Mouse (Mus musculus) urinary bladder, postnatal 25 days (tissue): ENCODE measurements at regions not wholly inside any gene's neighbourhood (a gene's known extent, or its start where the extent isn't known, plus 50 kb on each side); places are given as distances from the start of the nearest gene placed in this dataset.

ENCODE experiments used
- DNase-seq: peaks from one replicate; pipeline ENCODE4 v3.0.0; 2022; ENCODE audit warnings: low spot score

DNA sequence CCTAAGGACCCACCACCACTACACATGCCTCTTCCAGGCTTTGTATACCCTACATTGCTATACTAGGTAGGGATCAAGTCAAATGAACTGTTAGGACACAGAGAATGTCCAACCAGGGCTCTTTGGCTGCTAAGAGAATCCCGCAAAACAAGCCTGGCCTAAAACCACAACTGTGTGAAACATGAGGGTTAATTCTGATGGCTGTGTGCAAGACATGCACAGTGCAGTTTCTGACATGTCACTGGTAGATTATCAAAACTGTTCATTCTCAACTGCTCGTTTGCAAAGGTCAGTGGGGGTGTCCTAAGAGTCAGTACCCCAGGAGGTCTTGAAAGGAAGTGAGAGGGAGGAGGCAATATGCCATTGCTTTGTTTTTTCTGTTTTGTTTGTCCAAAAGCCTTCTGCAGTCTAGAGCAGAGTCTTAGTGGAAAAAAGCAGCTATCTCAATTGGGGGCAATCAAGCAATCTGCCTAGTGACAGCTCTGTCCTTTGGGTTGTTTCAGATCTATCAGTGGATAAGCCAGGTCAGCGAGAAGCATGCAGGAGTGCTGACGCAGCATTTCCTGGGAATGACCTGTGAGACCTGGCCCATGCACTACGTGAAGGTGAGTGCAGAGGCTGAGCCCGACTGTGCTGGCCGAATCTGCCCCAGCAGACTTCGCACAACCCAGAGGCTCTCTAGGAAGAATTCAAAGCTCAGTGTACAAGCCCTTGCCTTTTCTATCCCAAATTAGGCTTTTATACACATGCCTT is 151.3 kb upstream of the 4933402D24Rik start:
- no peak for DNase-seq

DNA sequence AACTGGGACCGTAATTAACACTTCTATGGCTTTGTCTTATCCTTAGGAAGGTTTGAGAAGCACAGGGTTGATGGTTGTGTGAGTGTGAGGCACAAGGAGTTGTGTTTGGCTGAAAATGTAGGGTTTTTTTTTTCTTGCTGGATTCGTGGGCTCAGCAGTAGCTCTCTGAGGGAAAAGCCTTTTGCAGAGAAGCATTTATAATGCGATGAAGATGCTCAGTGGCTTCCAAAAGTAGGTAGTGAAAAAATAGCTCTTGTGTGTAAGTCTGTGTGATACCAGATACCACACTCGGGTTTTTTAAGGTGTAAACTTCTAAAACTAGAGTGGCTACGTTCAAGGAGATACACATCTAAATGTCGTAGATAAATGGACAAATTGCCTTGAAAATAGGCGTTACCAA is 149.1 kb upstream of the 4933402D24Rik start:
- DNase-seq = no peak

DNA sequence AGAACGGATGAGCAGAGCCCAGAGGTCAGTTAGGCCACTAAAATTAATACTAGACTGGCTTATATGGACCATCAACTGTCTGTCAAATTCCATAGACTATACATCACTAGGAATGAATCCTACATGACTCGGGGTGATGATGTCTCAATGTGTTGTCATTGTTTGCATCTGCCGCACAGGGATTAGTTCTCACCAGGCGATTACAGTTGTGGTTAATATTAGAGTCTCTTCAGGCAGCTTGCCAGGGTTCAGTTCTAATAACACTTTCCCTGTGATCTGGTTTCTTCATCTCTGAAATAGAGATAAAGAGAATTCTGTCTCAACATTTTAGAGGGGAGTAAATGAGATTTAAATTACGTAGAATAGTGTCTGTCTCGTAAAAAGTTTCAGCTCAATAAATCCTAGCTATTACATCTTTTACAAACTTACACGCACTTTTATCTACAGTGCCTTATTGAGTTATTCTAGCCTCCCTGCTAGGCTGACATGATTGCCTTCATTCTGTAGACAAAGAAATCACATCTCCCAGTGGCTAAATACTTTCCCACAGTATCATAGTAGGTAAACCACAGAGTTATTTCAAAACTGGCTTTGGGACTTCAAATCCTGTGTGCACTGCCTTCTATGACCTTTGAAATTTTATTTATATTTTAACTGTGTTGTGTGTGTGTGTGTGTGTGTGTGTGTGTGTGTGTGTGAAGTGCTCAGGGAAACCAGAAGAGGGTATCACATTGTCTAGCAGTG is 148.0 kb upstream of the 4933402D24Rik start:
- no peak for DNase-seq

DNA sequence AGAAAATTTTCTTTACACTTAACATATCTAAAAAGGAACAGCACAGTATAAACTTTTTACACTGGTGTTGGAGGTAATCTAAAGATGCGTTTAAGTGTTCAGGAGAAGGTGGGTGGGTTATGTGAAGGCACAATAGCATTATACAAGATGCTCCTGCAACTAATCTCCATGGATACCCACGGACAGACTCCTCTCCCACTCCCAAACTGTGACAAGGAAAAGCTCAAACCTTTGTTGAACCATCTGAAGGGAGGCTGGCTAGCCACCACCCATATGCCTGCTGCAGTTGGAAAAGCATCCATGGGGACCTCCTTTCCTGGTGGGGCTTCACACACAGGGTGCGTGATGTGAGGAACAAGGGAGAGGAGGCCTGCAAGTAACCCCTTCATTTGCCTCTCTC is 141.7 kb upstream of the 4933402D24Rik start:
- DNase-seq = no peak

DNA sequence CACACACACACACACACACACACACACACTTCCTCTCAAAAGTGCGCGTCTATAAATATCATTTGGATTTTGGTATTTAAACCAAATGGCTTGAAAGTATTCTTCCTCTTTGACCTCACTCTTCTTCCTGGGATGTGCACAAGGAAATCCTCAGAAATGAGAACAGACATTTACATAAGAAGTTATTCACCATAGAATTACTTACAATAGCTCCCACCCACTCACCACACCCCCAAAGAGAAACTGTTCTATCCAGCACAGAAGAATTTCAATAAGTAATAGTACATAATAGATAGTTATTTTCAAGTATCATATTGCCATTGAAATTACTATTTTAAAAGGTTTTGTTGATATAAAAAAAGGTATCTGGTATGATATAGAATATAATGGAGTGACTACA is 140.1 kb upstream of the 4933402D24Rik start:
- DNase-seq = no peak

DNA sequence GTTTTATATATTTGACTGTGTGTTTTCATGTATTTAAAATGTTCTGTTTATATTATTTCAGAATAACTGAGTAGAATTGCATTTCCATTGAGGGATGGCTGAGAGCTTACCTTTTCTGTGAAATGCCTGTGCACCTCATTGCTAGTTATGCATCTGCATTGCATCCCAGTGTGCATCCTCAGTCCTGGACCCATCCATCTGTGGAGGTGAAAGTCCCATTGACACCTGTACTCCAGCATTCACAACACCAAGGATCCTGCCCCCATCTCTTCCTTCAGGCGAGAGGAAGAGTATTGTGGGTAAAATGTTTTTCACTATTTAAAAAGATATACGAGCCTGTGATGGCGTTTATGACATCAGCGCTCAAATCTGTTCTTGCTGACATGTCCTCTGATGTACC is 134.6 kb upstream of the 4933402D24Rik start:
- DNase-seq = no peak

DNA sequence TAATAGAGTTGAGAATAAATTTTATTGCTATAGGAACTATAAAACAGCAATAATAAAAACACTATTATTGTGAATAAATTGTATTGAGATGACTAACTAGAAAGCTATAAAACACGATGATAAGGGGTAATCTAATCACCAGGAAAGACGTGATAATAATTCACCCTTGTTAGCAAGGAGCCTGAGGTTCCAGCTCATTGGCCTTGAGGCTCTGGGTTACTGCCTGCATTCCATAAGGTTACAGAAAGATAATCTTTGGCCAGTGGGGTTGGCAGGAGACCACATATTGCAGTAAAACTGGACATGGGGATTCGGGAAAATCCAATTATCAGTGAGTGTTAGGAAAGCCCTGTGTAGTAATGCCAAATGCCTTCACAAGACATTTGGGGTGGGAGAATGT is 134.1 kb upstream of the 4933402D24Rik start:
- DNase-seq = peak; percentile 21

DNA sequence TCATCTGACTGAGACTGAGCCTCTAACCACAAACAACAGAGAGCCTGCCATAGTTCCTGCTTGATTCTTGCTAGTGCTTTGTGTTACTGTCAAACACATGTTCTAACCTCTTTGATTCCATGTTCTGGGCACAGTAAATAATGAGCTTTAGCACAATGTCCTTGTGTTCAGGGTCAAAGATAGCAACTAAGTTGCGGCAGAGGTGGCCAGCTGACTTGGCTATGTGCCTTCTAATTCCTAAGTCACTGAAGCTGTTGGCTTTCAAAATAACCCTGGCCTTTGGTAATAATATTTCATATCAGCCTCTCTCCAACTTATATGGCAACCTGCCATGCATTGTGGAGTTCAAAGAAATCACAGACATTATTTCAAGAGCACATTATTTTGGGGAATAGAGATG is 133.3 kb upstream of the 4933402D24Rik start:
- no peak for DNase-seq

DNA sequence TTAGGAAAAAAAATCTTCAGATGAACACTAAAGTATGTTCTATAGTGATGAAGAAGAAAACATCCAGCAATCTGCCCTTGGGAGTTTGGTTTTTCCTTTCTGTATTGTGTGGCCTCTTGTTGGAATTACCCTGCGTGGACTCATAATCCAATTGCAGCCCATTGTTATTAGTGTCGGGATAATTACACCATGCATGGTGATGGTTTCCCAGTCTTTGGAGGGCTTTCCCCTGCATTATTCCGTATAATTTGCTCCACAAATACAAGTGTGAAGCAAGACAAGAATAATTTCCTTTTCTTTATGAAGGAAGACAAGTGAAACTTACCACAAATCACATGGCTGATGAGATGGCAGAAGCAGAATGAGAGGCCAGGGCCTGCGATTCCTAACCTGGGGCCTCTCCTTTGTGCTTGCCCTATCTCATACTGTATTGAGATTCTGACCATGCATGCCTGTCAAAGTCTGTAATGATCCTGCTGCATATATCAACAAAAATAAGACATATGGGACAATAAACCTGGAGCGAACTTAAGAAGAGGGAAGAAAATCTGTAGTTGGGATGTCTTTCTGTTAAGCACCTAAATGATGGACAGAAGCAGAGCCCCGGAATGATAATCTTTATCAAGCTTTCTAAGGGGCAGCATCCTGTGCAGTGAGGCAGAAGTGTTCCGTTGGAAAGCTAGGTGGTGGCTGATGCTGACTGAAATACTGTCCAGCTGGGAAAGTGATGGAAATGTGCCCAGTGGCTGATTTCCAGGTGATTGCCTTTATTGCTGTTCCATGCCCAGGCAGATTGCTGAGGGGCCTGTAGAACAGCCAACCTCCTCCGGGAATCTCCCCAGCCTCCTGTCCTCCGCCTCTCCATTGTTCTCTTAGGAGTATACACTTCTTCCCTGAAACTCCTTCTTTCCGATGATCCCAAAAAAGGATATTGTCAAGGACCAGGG is 130.8 kb upstream of the 4933402D24Rik start:
- DNase-seq = no peak

DNA sequence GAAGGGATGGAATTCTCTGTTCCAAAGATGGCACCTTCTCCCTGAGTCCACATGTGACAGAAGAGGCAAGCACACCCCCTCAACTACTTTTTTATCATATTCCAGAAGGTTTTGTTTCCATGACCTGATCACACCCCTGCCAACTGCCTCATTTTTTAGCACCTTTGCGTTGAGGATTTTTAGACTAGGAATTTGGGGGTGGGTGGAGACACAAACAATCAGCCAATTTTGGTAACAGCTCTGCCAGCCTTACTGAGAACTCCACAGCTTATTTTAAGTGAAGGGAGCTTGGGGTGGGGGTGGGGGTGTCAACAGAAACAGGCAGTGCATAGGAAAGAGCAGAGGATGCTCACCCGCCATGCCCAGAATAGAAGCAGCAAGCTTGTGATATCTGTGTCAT is 129.7 kb upstream of the 4933402D24Rik start:
- no peak for DNase-seq

DNA sequence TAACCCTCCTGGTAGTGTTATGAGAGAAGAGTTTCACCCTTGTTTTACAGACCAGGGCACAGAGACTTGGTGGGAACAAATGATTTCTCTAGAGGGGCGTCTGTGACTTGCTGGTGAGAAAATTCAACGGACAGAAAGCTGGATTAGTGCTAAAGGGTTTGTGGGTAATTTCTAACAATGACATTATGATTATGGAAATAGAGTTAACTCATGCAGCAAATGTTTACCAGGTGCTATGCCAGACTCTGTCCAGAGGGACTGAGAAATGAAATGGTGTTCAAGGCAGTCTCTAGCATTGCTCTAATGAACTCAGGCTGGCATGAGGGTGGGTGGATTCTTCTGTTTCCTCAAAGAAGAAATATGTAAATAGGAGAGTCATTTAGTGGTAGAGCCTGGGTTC is 128.5 kb upstream of the 4933402D24Rik start:
- no peak for DNase-seq

DNA sequence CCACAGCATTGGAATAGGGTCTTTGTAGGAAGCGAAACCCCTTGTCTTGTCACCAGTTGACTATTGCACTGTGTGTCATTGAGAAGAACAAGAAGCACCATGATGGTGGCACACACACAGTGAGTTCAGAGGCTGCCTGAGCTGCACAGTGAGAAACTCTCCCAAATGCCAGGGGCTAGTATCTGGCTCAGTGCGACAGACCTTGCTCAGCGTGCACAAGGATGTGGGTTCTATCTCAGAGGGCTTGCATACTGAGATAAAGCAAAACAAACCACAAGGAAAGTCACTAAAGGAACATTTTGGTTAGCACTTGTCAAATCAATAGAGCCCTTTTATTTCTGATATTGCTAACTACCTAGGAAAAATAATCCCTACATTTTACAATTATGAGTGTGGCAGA is 110.5 kb upstream of the 4933402D24Rik start:
- no peak for DNase-seq

DNA sequence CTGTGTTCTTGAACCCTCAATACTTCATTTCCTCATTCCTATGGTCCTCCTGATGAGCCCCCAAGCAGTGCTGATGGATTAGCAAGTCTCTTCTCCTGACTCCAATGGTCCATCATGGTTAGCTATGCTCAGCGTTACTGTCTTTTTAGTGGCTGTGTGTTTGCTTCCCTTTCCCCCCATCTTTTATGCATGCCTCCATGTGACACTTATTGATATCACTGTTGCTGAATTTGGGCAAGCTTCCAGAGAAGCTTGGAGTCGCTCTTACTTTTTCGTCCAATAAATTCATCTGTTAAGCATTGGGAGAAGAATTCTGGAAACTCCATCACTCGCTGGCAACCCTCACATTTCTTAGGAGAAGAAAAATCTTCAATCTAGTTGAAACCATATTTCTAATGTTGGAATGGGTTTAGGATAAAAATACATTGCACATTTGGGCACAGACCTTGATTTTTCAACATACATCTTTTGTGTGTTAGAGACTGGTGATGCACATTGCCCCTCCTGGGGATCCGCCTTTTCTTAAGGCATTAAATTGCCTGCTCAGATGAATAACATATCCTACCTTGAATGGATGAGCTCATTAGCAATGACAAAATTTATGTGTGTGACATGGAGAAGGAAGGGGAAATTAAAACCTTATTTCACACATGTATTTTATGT is 107.7 kb upstream of the 4933402D24Rik start:
- DNase-seq = no peak

DNA sequence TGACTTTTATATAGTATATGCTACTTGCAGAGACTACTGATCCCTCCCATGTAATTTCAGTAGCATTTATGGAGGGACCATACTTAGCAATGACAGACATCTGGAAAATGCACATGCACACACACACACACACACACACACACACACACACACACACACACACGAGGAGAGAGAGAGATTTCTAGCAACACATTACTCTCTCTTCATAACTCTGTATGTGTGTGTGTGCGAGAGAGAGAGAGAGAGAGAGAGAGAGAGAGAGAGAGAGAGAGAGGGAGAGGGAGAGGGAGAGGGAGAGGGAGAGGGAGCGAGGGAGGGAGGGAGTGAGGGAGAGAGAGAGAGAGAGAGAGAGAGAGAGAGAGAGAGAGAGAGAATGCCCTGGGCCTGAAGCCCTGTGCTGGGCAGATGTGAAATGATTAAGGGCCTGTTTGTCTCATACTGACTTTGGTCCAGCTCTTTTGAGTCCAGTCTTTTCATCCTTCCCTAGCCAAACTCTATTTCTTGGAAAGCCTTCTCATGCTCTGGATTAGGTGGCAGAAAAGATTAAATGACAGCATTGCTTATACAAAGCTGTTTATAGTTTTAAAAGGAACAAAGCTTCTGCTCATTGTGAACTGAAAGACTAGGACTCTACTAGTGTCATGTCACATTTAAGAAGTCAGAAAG is 106.4 kb upstream of the 4933402D24Rik start:
- DNase-seq = no peak

DNA sequence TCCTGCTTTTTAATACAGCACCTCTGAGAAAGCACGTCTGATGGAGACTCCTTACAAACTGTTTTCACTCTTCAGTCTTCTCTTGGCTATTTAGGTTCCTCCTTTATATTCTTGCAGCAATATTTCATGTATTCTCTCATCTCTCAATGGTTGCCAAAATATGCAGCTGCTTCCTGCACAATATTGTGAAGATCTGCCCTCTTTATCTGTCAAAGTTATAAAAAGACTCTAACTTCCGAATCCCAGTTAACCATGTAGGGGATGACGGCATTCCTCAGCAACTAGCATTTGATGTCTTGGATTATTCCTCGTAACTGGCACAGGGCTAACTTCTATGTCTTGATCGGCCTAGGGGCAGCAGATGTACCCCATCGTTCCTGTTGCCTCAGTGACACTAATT is 102.8 kb upstream of the 4933402D24Rik start:
- DNase-seq = no peak

DNA sequence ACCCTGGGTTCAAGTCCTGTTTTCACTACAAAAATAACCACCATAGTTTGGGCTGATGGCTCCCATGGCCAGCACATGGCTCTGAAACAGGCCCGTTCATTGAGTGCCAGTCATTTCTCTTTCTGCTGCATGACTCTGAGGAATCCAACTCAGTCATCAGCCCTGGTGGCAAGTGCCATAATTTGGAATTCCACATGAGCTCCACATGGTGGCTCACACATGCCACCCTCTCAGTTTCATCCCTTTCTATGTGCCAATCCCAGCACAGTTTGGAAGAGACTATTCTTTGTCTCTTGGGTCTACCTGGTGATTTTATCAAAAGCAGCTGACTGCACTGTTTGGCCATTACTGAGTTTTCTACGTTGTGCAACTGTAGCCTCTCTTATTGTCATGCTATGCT is 100.3 kb upstream of the 4933402D24Rik start:
- DNase-seq = no peak

DNA sequence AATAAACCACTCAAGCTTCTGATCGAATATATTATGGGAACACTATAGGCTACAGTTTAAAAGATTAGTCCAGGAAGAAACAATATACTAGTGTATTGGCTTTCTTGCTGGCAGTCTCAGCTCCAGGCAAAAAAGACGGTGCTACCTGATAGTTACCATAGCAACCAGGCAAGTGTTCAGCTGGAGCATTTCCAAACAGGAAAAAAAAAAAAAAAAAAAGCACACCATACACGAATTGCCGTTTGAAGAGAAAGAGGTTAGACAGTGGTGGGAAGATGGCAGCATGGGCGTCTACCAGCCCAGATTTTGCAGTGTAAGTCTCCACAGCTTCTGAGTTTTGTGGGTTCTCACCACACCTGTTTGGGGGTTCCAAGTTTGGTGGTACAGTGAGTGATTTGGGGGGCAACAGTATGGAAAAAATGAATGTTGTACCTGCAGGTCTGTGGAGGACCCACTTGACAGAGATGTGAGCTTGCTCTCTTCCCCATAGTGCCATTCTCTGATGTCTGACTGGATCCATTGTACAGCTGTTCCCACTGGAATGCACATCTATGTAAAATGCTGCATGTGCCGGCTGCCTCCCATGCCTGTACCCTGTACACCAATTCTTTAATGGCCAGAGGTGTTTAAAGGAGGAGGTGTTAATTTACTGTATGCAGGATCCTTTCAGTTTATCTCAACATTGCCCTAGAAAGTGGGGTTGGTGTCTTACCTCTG is 89.0 kb upstream of the 4933402D24Rik start:
- DNase-seq = no peak

DNA sequence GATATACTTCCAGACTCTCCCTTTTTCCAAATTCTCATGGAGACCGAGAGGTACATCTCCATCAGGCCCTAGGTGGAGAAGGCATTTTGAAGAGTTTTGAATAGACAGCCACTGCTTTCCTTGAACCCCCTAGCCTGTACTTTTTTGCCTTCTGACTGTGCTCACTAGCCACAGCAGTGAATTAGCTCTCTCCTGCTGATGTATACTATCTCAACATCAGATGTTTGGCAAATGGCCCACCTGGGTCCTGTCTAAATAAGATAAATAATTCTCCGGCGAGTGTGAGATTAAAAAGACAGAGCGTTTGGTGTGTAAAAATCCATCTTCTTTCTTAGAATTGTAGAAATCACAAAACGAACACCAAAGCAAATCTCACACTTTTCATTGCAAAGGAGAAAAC is 88.4 kb upstream of the 4933402D24Rik start:
- DNase-seq = no peak

DNA sequence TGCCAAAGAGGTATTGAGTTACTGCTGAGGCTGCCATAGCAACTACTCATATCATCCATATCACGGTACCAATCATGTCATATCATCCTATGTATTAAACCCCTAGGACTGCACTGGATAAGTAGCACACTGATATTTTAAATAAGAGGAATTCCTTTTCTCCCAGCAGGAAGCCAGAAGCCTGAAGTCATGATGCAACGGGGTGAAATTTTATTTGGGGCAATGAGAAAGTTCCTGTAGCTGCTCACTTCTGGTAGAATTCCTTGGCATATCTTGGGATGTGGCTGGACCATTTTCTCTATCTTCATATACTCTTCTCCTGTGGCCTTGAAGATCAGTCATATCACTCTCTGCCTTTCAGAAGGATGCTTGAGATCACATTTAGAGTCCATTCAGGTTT is 87.3 kb upstream of the 4933402D24Rik start:
- DNase-seq = no peak

DNA sequence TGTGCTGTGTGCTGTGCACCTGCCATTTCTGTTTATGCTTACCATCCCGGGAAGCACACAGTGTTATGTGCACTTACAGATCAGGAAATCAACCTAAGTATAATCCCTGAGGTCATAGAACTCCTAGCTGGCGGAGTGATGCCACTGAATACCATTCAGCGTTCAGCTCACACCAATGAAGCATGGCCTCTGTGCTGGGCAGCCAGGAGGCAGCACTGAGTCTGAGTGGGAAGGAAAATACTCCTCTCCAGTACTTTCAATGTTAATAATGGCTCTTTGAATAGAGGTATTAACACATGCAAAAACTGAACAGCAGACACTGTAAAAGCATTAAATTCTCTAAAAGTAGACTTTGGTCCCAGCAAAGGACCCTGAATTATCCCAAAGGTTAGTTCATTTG is 85.7 kb upstream of the 4933402D24Rik start:
- DNase-seq = no peak
